Mouse (Mus musculus) cerebellum, postnatal 14 days (tissue): ENCODE data around the gene Psmc3.
"Not testable (repeated sequence)": the region's sequence is repeated elsewhere in the genome, so short reads cannot be mapped to it uniquely, and the experiment has no call there.

ENCODE experiments used
- DNase-seq, 2 experiments: peaks; one replicate each; pipeline ENCODE4 v3.0.0; 2021; ENCODE audit warnings: mixed read lengths in 2 of 2

Psmc3 gene

DNA sequence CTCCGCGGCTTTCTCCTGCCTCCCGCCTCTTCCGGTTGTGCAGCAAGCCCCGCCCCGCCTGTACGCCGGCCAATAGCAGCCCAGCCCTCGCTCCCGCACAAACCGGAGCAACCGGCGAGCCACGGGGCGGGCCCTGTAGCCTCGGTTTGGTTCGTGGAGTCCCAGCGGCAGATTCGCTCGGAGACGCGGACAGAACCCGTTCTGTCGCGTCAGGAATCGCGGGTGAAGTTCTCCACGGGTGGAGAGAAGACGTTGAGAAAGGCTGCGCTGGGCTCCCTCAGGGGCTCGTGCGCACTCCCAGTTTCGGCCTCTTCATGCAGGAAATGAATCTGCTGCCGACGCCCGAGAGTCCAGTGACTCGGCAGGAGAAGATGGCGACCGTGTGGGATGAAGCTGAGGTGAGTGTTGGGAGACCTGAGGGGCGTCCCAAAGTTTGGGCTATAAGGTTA is at the start of gene Psmc3:
Psmc3 (plus strand) TSS at position 76 of the 449 bp plus-strand sequence.
- peak; percentile 99 for DNase-seq

DNA sequence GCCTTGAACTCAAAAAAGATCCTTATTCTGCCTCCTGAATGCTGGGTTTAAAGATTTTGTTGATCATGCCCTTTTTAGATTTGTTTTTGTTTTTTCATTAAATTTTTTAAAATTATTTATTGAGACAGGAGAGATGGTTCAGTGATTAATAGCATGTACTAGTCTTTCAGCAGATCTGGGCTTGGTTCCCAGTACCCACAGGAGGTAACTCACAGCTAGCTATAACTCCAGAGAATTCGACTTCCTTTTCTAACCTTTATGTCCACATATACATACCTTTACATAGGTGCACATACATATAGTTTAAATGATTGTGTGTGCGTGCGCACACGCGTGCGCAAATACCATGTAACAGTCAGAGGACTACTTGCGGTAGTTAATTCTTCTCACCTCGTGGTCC is 45.3 kb upstream of the Psmc3 start:
- DNase-seq, result peak; percentile 45 to 63

DNA sequence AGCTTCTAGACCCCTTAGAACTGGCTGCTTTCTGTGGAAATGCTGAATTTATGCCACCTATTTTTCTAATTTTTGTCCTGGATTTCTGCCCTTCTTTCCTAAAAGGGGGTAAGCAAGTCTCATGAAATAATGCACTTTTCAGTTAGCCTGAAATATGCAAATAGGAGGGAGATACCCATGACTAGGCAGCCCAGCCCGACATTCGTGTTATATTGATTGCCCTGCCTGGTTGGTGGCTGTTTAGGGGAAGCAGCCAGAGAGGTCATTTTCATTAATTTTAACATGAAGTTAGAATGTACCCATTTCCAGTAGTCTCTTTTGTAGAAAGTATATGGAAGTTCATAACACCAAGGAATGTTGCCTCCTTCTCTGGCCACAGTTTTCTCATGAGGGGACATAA is 39.9 kb upstream of the Psmc3 start:
- no peak for DNase-seq

DNA sequence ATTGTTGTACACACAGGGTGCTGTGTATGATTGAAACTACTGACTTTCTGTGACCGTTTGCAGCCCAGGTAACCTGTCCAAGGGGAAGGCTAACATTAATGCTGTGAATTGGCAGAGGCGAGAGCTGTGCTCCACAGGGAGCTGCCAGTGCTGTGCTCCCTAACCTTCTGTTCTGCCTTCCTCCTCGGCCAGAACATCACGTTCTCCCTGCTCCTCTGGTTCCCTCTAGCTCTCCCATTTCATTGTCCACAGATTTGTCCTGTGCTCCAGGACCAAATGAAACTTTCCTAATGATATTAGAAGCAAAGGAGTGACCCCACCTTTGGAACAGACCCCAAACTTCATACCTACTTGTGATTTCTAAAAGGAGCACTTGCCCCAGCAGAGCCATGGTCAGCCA is 38.4 kb upstream of the Psmc3 start:
- peak; percentile 61 to 76 for DNase-seq

DNA sequence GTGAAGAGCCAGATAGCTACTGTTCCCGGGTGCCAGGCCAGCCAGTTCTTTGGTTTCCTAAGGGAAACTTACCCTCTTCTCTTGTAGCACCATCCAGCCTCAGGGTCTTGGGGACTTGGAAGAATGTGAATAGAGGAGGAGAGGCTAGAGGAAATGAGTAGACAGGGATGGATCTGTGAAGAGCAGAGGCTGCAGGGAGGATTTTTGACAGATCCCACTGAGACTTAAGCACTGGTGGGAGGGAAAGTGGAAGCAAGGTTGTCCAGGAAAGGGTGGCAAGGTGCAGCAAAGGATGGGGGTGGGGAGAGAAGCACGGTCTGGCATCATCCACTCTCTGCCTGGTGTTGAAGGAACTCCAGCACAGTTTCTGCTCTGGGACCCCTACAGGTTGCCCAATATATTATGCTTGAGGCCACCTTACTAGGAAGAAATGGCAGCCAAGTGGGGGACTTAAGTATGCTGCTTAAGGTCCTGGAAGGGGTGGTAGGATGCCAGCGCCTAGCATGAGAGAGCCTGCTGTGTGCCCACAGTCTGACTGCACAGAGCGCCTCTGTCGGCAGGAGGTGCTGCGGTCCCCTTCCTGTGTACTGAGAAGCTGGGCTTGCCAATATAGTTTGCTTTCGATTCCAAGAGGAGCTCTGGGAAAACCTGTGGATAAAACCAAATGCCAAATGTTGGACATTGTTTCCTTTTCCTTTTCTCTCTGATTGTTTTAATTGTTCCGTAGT is 35.6 kb upstream of the Psmc3 start:
- peak; percentile 51 to 52 for DNase-seq

DNA sequence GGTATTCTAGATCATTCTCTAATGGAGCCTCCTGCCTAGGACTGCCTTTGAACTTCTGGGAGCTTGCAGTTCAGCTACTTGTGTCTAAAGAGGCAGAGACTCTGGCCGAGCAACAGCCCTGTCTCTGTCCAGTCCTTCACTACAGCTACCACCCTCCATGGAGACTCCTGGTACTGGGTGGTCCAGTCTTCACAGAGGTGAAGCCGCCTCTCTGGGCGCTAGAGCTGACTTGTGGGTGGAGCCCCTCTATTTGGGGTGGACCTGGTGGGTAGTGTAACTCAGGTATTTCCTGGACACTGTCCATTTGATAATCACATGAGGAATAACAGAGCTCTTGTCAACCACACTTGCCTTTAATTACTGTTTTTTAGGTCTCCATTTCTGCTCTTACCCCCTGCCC is 33.9 kb upstream of the Psmc3 start:
- DNase-seq, result no peak

DNA sequence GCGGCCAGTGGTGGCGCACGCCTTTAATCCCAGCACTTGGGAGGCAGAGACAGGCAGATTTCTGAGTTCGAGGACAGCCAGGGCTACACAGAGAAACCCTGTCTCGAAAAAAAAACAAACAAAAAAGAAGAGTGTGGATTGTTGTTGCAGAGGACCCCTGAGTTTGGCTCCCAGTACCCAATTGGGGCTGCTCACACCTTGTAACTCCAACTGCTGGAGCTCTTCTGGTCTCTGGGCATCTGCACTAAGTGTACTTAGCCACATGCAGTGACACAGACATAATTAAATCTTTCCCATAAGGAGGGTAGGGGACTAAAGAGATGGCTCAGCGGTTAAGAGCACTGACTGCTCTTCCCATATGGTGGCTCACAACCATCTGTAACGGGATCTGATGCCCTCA is 31.5 kb upstream of the Psmc3 start:
- not testable (repeated sequence) for DNase-seq

DNA sequence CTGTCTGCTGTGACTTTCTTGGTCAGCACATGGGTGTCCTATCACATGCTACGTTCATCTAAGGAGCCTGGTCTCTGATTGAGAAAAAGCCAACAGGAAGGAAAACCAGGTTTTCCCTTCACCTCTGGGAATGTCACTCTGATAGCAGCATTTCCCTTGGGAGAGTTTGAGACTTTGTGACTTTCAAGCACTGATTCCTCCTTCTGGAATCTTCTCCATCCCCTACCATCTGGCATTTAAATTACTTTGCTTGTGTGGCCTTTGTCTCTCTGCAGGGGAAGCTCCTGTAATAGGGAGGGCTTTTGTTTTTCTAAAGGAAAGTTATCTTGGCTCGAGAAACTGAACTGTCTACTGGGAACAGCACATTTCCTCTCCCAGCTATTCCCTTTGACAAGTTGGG is 30.7 kb upstream of the Psmc3 start:
- DNase-seq, result no peak

DNA sequence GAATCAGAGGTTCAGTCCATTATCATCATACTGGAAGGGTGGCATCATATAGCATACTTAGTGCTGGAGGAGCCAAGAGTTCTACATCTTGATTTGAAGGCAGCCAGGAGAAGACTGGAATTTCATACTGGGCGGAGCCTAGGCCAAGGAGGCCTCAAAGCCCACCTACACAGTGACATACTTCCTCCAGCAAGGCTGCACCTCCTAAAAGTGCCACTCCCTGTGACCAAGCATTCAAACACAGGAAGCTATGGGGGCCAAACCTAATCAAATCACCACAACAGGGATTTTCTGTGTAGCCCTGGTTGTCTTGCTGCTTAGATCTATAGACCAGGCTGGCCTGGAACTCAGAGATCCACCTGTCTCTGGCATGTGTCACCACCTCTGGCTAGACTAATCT is 29.9 kb upstream of the Psmc3 start:
- no peak for DNase-seq

DNA sequence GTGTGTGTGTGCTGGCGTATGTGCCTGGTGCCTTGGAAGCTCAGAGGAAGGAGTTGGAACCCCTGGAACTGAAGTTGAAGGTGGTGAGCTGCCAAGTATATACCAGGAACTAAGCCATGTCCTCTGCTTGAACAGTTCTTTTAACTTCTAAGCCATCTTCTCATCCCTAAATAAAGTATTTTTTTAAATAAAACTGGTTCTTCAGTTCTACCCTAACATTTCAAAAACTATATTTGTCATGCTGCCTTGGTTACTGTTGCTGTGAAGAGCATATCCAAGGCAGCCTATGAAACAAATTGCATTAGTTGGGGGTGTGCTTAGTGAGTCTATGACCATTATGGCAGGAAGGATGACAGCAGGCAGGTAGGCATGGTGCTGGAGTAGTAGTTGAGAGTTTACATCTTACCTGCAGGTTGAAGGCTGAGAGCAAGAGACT is 28.7 kb upstream of the Psmc3 start:
- DNase-seq, result no peak

DNA sequence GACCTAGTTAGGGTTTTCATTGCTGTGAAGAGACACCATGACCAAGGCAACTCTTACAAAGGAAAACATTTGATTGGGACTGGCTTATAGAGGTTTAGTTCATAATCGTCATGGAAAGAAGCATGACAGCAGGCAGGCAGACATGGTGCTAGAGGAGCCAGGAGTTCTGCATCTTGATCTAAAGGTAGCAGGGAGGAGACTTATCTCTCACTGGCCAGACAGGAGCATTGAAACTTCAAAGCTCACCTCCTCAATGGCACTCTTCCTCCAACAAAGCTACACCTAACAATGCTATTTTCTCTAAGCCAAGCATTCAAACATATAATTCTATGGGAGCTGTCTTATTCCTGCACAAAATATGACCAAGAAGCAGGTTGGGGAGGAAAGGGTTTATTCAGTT is 27.3 kb upstream of the Psmc3 start:
- no peak for DNase-seq

DNA sequence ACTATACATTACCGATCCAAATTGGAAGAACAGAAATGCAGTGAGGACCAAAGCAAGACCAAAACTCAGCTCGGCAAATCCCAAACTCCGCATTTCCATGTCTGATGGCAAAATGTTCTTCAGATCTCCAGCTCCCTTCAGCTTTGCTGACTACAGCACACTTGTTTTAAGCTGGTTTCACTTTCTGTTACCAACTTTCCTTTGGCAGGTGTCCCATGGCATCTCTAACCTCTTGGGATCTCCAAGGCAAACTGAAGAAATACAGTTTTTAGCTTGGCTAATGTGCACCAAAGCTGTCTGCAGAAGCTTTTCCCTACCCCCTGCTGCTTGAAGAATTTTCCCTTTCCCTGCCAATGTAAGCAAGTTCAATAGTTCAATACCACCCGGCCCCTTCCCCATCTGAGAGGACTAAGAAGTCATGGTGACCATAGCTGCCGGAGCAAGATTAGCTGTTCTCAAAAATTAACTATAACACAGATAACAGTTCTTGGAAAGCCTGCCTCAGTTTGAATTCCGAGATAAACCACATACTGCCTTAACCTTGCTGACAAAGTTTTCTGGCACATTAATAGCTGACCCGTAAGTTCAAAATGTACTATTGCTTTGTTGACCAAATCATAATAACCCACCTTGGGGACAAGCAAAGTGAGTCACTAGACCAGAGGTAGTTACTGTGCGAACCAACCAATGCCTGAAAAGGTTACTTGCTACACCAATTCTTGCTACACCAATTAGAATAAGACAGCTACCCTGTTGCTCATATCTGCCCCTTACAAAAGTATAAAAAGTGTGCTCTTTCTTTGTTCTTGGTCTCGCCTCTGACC is 26.2 kb upstream of the Psmc3 start:
- DNase-seq, result peak in 1 of 2 experiments; percentile 17

DNA sequence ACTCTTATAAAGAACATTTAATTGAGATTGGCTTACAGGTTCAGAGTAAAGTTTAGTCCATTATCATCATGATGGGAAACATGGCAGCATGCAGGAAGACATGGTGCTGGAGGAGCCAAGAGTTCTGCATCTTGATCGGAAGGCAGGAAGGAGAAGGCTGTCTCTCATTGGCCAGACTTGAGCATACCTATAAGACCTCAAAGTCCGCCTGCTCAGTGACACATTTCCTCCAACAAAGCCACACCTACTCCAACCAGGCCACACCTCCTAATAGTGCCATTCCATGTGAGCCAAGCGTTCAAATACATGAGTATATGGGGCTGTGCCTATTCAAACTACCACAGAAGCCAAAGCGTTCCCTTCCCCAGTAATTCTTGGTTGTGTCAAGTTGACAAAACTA is 22.6 kb upstream of the Psmc3 start:
- no peak for DNase-seq

DNA sequence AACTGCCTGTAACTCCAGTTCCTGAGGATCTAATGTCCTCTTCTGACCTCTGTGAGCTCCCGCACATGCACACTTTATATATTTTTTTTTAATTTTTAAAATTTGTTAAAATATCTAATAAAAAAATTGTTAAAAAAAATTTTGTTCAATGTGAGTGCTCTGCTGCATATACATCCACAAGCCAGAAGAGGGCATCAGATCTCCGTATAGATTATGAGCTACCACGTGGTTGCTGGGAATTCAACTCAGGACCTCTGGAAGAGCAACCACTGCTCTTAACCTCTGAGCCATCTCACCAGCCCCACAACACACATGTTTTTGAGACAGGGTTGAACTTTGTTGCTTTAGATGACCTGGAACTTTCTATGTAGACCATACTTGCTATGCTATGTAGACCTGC is 20.8 kb upstream of the Psmc3 start:
- no peak for DNase-seq

DNA sequence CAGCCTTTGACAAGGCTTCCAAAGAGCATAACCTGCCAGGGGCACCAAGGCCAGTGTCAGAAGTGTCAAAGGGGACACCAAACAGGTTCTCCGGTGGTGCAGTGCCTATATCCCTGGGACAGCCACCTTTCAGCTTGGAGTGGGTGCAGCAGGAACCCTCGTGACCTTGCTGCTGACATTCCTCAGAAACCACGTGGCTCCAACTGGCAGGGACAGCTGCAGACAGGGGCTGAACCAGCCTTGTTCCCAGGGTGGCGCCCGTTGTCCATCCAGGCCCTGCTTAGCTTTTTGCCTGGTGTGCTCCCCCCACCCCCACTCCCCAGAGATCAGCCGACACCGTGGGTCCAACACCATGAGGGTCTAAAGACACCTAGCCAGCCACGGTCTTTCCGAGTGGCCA is 18.4 kb upstream of the Psmc3 start, which contains the start of gene Rapsn:
Rapsn (plus strand) TSS at position 236 of the 400 bp plus-strand sequence.
- DNase-seq, result no peak

DNA sequence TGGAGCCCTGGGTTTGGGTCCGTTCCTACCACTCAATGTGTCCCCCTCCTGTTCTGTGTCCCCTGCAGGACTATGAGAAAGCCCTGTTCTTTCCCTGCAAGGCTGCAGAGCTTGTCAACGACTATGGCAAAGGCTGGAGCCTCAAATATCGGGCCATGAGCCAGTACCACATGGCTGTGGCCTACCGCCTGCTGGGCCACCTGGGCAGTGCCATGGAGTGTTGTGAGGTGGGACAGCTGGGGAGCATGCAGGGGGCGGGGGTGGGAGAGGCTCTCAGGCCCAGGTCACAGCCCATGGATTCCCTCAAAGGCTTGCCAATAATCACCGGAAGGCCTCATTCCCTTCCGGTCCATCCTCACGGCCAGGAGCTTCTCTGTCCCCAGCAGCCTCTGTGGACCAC is 12.0 kb upstream of the Psmc3 start:
- no peak for DNase-seq

DNA sequence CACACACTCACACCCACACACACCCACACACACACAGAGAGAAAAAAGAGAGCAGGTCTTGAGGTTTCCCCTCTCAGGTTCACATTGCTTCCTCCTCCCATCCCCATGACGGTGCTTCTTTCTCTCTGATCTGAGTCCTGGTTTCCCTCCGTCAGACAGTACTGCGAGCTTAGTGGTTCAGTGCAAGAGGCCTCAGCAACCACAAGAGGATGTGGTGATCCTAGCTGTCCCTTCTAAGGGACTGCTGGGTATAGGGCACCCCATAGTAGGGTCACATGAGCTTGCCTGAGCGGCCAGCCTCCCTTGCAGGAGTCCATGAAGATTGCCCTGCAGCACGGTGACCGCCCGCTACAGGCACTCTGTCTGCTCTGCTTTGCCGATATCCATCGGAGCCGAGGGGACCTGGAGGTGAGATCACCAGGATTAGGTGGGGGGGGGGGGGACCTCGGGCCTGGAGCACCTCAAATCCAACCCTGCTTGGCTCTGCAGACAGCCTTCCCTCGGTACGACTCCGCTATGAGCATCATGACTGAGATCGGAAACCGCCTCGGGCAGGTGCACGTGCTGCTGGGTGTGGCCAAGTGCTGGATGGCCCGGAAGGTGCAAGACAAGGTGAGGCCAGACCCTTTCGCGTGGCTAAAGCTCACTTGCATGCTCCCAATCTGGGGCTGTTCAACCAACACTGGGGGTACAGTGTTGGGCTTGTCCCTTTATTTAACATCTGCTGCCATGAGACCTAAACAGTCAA is 11.0 kb upstream of the Psmc3 start:
- no peak for DNase-seq

DNA sequence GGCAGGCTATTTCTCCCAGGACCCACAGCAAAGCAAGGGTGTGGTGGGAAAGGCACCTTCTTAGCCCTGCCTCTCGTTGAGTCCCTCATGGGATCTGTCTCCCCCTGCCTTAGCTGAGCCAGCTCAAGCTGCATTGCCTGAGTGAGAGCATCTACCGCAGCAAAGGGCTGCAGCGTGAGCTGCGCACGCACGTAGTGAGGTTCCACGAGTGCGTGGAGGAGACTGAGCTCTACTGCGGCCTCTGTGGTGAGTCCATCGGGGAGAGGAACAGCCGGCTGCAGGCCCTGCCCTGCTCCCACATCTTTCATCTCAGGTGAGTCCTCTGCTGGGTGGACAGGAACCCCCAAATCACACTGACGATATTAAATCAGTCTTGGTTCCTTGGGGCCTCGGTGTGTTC is 9.1 kb upstream of the Psmc3 start:
- no peak for DNase-seq

DNA sequence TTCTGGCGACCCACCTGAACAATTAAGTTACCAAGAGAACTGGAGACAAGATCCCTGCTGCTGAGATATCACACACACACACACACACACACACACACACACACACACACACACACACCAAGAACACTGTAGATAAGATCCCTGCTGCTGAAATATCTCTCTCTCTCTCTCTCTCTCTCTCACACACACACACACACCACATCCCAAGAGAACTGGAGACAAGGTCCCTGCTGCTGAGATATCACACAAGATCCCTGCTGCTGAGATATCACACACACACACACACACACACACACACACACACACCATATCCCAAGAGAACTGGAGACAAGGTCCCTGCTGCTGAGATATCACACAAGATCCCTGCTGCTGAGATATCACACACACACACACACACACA is 8.0 kb upstream of the Psmc3 start:
- not testable (repeated sequence) for DNase-seq

DNA sequence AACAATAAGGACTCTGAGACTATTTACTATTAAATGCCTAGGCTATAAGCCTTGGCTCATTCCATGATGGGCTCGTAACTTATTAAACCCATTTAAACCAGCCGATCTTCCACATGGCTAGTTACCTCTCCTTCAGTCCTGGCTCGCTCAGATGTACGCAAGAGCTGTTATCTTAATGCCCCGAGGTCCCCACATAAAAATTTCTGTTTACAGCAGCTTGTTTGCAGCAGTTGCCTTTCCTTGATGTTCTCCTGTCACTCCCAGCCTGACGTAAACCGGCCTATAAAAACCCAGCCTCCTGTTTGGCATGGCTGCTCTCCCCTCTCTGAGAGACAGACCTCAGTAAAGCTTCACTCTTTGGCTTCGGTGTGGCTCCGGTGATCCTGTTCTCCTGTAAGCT is 6.5 kb upstream of the Psmc3 start:
- DNase-seq, result no peak

DNA sequence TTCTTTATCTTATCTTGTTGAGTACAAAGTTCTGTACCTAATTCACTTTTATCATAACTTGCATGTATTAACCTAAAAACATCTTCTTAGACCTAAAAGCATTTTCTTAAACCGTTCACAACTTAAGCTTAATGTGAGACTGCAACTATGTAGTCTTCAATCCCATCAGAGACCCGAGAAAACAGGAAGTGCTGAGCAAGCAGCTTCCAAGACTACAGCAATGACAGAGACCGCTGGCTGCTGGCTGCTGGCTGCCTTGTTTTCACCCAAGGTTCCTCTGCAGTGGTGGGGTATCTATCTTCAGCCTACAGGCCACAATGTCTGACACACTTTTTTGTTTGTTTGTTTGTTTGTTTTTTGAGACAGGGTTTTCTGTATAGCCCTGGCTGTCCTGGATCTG is 1.9 kb upstream of the Psmc3 start:
- no peak for DNase-seq

DNA sequence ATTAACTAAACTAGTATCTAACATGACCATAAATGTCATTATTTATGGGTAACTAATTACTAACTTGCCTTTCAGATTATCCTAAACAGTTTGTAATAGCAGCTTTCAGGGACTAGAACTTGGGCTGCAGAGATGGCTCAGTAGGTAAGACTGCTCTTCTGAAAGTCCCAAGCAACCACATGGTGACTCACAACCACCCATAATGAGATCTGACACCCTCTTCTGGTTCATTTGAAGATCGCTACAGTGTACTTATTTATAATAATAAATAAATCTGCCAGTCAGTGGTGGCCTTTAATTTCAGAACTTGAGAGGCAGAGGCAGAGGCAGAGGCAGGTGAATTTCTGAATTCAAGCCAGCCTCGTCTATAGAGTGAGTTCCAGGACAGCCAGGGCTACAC is 1.1 kb upstream of the Psmc3 start:
- no peak for DNase-seq

DNA sequence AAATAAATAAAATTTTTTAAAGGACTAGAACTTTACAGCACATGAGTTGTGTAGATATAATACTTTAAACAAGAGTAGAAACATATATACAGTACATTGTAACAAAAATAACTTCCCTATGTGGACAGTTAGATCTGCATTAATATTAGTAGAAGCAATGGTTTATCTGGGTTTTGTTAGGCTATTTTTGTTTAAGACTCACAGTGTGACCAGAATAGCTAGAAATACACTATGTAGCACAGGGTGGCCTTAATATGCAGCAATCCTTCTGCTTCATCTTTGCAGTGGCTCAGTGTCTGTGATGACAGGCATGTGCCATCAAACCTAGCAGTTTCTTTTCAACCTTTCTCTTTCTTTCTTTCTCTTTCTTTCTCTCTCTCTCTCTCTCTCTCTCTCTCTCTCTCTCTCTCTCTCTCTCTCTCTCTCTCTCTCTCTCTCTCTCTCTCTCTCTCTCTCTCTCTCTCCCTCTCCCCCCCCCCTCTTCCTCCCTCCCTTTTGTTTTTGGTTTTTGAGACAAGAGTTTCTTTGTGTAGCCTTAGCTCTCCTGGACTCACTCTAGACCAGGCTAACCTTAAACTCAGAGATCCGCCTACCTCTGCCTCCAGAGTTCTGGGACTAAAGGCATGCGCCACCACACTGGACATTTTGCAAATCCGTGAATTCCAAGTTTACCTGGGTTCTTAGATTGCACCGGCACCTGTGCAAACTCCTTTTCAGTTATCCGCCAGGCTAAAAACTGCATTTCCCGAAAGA is 452 bp upstream of the Psmc3 start:
- no peak for DNase-seq
